Mouse (Mus musculus) heart, embryonic 11.5 days (tissue): ENCODE data around the gene Hip1. TPM values are rescaled to one million over a fixed set of nuclear protein-coding genes. Genes with fewer than 3 reads are reported as not detected.

Experiments used
- ATAC-seq: fragments of 200-750 bp; cut with Nextera tagmentation; replicated peaks from 2 replicates; pipeline ENCODE4 v1.8.0; 2017; ENCODE audit warnings: moderate library complexity; ENCODE audit not compliant: insufficient number of reproducible peaks, low FRiP score, low TSS enrichment
- H3K27ac ChIP-seq: fragments of 300-500 bp; sonication (generic); 2 replicates; pipeline ENCODE4 v1.5.1; 2014; ENCODE audit warnings: mild to moderate bottlenecking, low read depth, low read length
- H3K27me3 ChIP-seq: fragments of 300-500 bp; sonication (generic); 2 replicates; pipeline ENCODE4 v1.6.1; 2014; ENCODE audit warnings: mild to moderate bottlenecking, low read length, mixed read lengths; ENCODE audit not compliant: control insufficient read depth, insufficient read depth
- H3K36me3 ChIP-seq: fragments of 300-500 bp; sonication (generic); 2 replicates; pipeline ENCODE4 v1.6.1; 2014; ENCODE audit warnings: mild to moderate bottlenecking, low read length, moderate library complexity, mixed read lengths; ENCODE audit not compliant: control insufficient read depth, insufficient read depth
- H3K4me1 ChIP-seq: fragments of 300-500 bp; sonication (generic); 2 replicates; pipeline ENCODE4 v1.6.1; 2014; ENCODE audit warnings: low read length; ENCODE audit not compliant: control insufficient read depth, insufficient read depth
- H3K4me2 ChIP-seq: fragments of 300-500 bp; sonication (generic); 2 replicates; pipeline ENCODE4 v1.6.1; 2014; ENCODE audit warnings: mild to moderate bottlenecking, moderate library complexity
- H3K4me3 ChIP-seq: fragments of 300-500 bp; sonication (generic); 2 replicates; pipeline ENCODE4 v1.5.1; 2014; ENCODE audit warnings: low read depth, low read length
- H3K9ac ChIP-seq: fragments of 300-500 bp; sonication (generic); 2 replicates; pipeline ENCODE4 v1.6.1; 2014; ENCODE audit warnings: mild to moderate bottlenecking, low read depth, low read length, moderate library complexity
- H3K9me3 ChIP-seq: fragments of 300-500 bp; sonication (generic); replicated peaks from 2 replicates; pipeline ENCODE4 v1.6.1; 2016; ENCODE audit warnings: low read length; ENCODE audit not compliant: control insufficient read depth
- WGBS: fragments of 180-500 bp; shearing (Covaris S2); extraction: QIAGEN DNeasy Blood & Tissue Kit; methylation state at CpG from one replicate; pipeline ENCODE4 v1.1.7; 2014; ENCODE audit not compliant: insufficient replicate concordance; 5-methylcytosine and 5-hydroxymethylcytosine counted together
- polyA plus RNA-seq: library from polyadenylated mRNA; unstranded; fragments of >200 nt; fragmentation: Nextera tagmentation; extraction: Ambion mirVana; gene quantifications from 2 replicates; pipeline ENCODE4 v1.2.1, GENCODE M21; 2014

The Hip1 gene
- polyA plus RNA-seq, 1 experiment from 2014 or later, result 37.6 TPM

GRCm38 (mm10) chr5:135428786-135429185 is 116.1 kb downstream of the Hip1 start:
- H3K4me2 ChIP-seq, result no peak overlapping the region
- H3K4me1 ChIP-seq, result no peaks in the 10 kb centered on the region
- H3K27me3 ChIP-seq, result no peaks in the 10 kb centered on the region
- H3K9me3 ChIP-seq, result no peaks in the 10 kb centered on the region; the same call in 1 of the 2 replicates
- H3K9ac ChIP-seq, result no peak overlapping the region
- H3K27ac ChIP-seq, result no peak overlapping the region
- no peak for ATAC-seq
- peaks cover 49% of the 10 kb centered on the region for H3K36me3 ChIP-seq
- no peak overlapping the region for H3K4me3 ChIP-seq
- 67% methylated on average over 5 of the region's 5 CpGs for WGBS

GRCm38 (mm10) chr5:135410266-135410665 is 134.7 kb downstream of the Hip1 start:
- ATAC-seq, result no peak
- Histone ChIP-seq H3K36me3 (peaks cover 9% of the 10 kb centered on the region; the same call in 1 of the 2 replicates), H3K4me3 (no peak overlapping the region), H3K4me2 (no peak overlapping the region), H3K9ac (no peak overlapping the region), H3K9me3 (no peaks in the 10 kb centered on the region), H3K27me3 (no peaks in the 10 kb centered on the region), H3K27ac (no peak overlapping the region), H3K4me1 (no peaks in the 10 kb centered on the region)
- WGBS, result 85% methylated on average over 9 of the region's 9 CpGs

GRCm38 (mm10) chr5:135408114-135408513 is 136.8 kb downstream of the Hip1 start:
- H3K4me2 ChIP-seq, result no peak overlapping the region
- 82% methylated on average over 4 of the region's 4 CpGs for WGBS
- ATAC-seq, result no peak
- no peak overlapping the region for H3K4me3 ChIP-seq
- no peaks in the 10 kb centered on the region for H3K9me3 ChIP-seq
- no peak overlapping the region for H3K27ac ChIP-seq
- H3K27me3 ChIP-seq, result no peaks in the 10 kb centered on the region
- H3K36me3 ChIP-seq, result no peaks in the 10 kb centered on the region
- H3K4me1 ChIP-seq, result no peaks in the 10 kb centered on the region
- H3K9ac ChIP-seq, result no peak overlapping the region

- Histone ChIP-seq H3K27ac (no peak overlapping the region), H3K4me2 (no peak overlapping the region), H3K9ac (no peak overlapping the region), H3K9me3 (no peaks in the 10 kb centered on the region), H3K4me3 (no peak overlapping the region), H3K36me3 (no peaks in the 10 kb centered on the region), H3K27me3 (no peaks in the 10 kb centered on the region), H3K4me1 (no peaks in the 10 kb centered on the region)
- 77% methylated on average over 9 of the region's 9 CpGs for WGBS
- ATAC-seq, result no peak
Measured at GRCm38 (mm10) chr5:135405437-135405836, 139.5 kb downstream of the Hip1 start.

- 38% methylated on average over 20 of the region's 20 CpGs for WGBS
- no peak overlapping the region for H3K27ac ChIP-seq
- H3K4me3 ChIP-seq, result no peak overlapping the region
- no peaks in the 10 kb centered on the region for H3K36me3 ChIP-seq
- no peak overlapping the region for H3K9ac ChIP-seq
- no peak overlapping the region for H3K4me2 ChIP-seq
- no peaks in the 10 kb centered on the region for H3K27me3 ChIP-seq
- no peaks in the 10 kb centered on the region for H3K9me3 ChIP-seq
- H3K4me1 ChIP-seq, result no peaks in the 10 kb centered on the region
- ATAC-seq, result no peak
Measured at GRCm38 (mm10) chr5:135404623-135405022, 140.3 kb downstream of the Hip1 start.

DNA sequence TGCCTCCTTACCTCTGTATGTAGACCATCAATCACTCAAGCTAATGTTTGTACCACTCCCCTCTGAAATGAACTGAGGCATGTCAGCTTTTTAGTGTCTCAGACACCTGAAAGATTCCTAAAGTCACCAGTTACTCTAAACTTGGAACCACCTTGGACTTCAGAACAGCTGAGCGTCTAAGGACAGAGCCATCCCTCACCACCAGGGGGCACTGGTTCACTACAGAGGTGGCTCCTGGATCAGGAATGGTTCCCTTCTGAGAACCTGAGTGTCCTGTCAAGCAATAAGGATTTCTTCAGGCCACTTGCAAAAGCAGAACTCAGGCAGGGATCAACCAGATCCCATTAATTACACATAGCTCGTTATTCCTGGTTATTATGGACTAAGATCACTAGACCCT is 144.7 kb downstream of the Hip1 start:
- H3K4me1 ChIP-seq, result no peaks in the 10 kb centered on the region
- H3K9me3 ChIP-seq, result no peaks in the 10 kb centered on the region
- H3K27me3 ChIP-seq, result no peaks in the 10 kb centered on the region
- no peak overlapping the region for H3K9ac ChIP-seq
- H3K4me2 ChIP-seq, result no peak overlapping the region
- ATAC-seq, result no peak
- no peaks in the 10 kb centered on the region for H3K36me3 ChIP-seq
- 4% methylated on average over 2 of the region's 2 CpGs for WGBS
- H3K4me3 ChIP-seq, result no peak overlapping the region
- no peak overlapping the region for H3K27ac ChIP-seq

DNA sequence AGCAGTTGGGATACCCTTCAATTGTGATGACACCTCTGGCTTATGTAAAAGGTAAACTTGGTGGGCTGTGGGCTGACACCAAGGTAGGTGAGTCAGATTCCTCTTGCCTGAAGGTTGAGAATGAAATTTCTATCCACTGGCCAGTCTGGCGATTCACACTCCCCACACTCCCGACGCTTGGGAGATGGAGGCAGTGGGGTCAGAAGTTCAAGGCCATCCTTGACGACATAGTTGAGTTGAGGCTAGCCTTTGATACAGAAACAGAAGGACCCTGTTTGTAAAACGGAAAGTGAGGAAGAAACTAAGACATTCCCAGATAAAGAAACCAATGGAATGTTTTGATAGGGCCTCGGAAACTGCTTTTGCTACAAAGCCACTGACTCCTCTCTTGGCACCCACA is 145.5 kb downstream of the Hip1 start:
- Histone ChIP-seq H3K4me2 (no peak overlapping the region), H3K27ac (no peak overlapping the region), H3K4me3 (no peak overlapping the region), H3K36me3 (no peaks in the 10 kb centered on the region), H3K9ac (no peak overlapping the region), H3K27me3 (no peaks in the 10 kb centered on the region), H3K4me1 (no peaks in the 10 kb centered on the region; the same call in 1 of the 2 replicates), H3K9me3 (no peaks in the 10 kb centered on the region)
- no peak for ATAC-seq
- WGBS, result 41% methylated on average over 6 of the region's 6 CpGs

DNA sequence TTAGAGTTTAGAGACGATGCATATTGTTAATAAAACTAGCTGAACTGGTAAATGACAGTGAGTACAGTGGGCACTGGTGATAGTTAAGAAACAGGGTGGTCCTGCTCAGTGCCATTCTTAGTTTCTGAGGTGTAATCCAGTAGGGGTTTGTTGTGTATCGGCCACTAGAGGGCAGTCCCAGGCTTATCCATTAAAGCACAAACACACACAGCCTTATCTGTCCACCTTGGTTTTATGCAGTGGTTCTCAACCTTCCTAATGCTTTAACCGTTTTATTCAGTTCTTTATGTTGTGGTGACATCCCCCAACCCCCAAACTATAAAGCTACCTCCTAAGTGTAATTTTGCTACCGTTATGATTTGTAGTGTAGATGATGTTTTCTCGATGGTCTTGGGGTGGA is 149.1 kb downstream of the Hip1 start:
- no peak for ATAC-seq
- WGBS, result 42% methylated on average over 5 of the region's 5 CpGs
- H3K4me3 ChIP-seq, result no peak overlapping the region
- H3K9ac ChIP-seq, result no peak overlapping the region
- H3K27ac ChIP-seq, result no peak overlapping the region
- H3K4me1 ChIP-seq, result peaks cover 4% of the 10 kb centered on the region
- no peaks in the 10 kb centered on the region for H3K27me3 ChIP-seq
- peaks cover 11% of the 10 kb centered on the region for H3K36me3 ChIP-seq
- no peak overlapping the region for H3K4me2 ChIP-seq
- no peaks in the 10 kb centered on the region for H3K9me3 ChIP-seq

GRCm38 (mm10) chr5:135394004-135394823 is 150.7 kb downstream of the Hip1 start, which contains the start of gene Pom121:
TSS of gene Pom121 (minus strand) at chr5:135394546.
- Histone ChIP-seq H3K4me1 (peaks cover 4% of the 10 kb centered on the region), H3K27ac (peak within 1 kb of the TSS; percentile 82), H3K27me3 (no peaks in the 10 kb centered on the region), H3K4me3 (peak within 1 kb of the TSS; percentile 97), H3K4me2 (peak within 1 kb of the TSS; percentile 74), H3K9ac (peak within 1 kb of the TSS; percentile 99), H3K36me3 (peaks cover 14% of the 10 kb centered on the region), H3K9me3 (no peaks in the 10 kb centered on the region)
- WGBS, result under 1% methylated on average over 95 of the region's 110 CpGs
- peak; percentile 82 for ATAC-seq
